Mouse (Mus musculus) stomach, embryonic 16.5 days (tissue): ENCODE measurements around the gene 1700013F07Rik. TPM values are rescaled to one million over a fixed set of nuclear protein-coding genes. Genes with fewer than 3 reads are reported as not detected.

Source experiments
- ATAC-seq: fragments of 200-750 bp; cut with Nextera tagmentation; 2 replicates; pipeline ENCODE4 v1.8.0; 2017; ENCODE audit warnings: moderate number of reproducible peaks, moderate TSS enrichment; ENCODE audit not compliant: insufficient read depth, low FRiP score
- H3K27ac ChIP-seq: fragments of 300-500 bp; sonication (generic); 2 replicates; pipeline ENCODE4 v1.5.1; 2014; ENCODE audit warnings: low read length
- H3K27me3 ChIP-seq: fragments of 300-500 bp; sonication (generic); 2 replicates; pipeline ENCODE4 v1.6.1; 2014; ENCODE audit warnings: low read length, control low read depth, mixed read lengths; ENCODE audit not compliant: control insufficient read depth, insufficient read depth
- H3K36me3 ChIP-seq: fragments of 300-500 bp; sonication (generic); 2 replicates; pipeline ENCODE4 v1.6.1; 2014; ENCODE audit warnings: low read length; ENCODE audit not compliant: control insufficient read depth, insufficient read depth
- H3K4me1 ChIP-seq: fragments of 300-500 bp; sonication (generic); 2 replicates; pipeline ENCODE4 v1.6.1; 2014; ENCODE audit warnings: low read length, control low read depth, mixed read lengths; ENCODE audit not compliant: control insufficient read depth, insufficient read depth
- H3K4me2 ChIP-seq: fragments of 300-500 bp; sonication (generic); 2 replicates; pipeline ENCODE4 v1.6.1; 2014; ENCODE audit warnings: low read depth, low read length, mixed read lengths
- H3K4me3 ChIP-seq: fragments of 300-500 bp; sonication (generic); replicated peaks from 2 replicates; pipeline ENCODE4 v1.5.1; 2014; ENCODE audit warnings: mild to moderate bottlenecking, low read length
- H3K9ac ChIP-seq: fragments of 300-500 bp; sonication (generic); 2 replicates; pipeline ENCODE4 v1.6.1; 2014; ENCODE audit warnings: low read length
- H3K9me3 ChIP-seq: fragments of 300-500 bp; sonication (generic); replicated peaks from 2 replicates; pipeline ENCODE4 v1.6.1; 2016; ENCODE audit warnings: low read length, control low read depth; ENCODE audit not compliant: control insufficient read depth
- WGBS: fragments of 180-500 bp; shearing (Covaris S2); extraction: QIAGEN DNeasy Blood & Tissue Kit; methylation state at CpG from one replicate; pipeline ENCODE4 v1.1.7; 2014; 5-methylcytosine and 5-hydroxymethylcytosine counted together
- microRNA-seq: library from miRNA; unstranded; fragments of <30 nt; microRNA quantifications from one replicate; pipeline ENCODE4, GENCODE M21; 2016
- polyA plus RNA-seq: library from polyadenylated mRNA; unstranded; fragments of >200 nt; fragmentation: Nextera tagmentation; extraction: Ambion mirVana; gene quantifications from 2 replicates; pipeline ENCODE4 v1.2.1, GENCODE M21; 2015

Gene 1700013F07Rik
- polyA plus RNA-seq, 1 experiment from 2014 or later: not detected

- Histone ChIP-seq H3K27ac (no peak overlapping the region; the same call in 1 of the 2 replicates), H3K9ac (no peak overlapping the region), H3K4me1 (no peaks in the 10 kb centered on the region), H3K4me2 (no peak overlapping the region), H3K4me3 (no peak overlapping the region), H3K36me3 (peaks cover 2% of the 10 kb centered on the region; the same call in 1 of the 2 replicates), H3K27me3 (no peaks in the 10 kb centered on the region), H3K9me3 (no peaks in the 10 kb centered on the region)
- no peak for ATAC-seq
- WGBS: 71% methylated on average over 4 of the region's 4 CpGs
These were observed 50.6 kb downstream of the 1700013F07Rik start for GRCm38 (mm10) chr3:108584580-108584979.

GRCm38 (mm10) chr3:108588446-108588845 is 54.5 kb downstream of the 1700013F07Rik start:
- Histone ChIP-seq H3K36me3 (no peaks in the 10 kb centered on the region), H3K9ac (no peak overlapping the region), H3K27ac (no peak overlapping the region), H3K4me1 (peaks cover 4% of the 10 kb centered on the region), H3K9me3 (no peaks in the 10 kb centered on the region), H3K4me3 (no peak overlapping the region), H3K4me2 (no peak overlapping the region), H3K27me3 (no peaks in the 10 kb centered on the region)
- no peak for ATAC-seq
- WGBS: 44% methylated on average over 2 of the region's 2 CpGs

- ATAC-seq: peak; percentile 100
- Histone ChIP-seq H3K9ac (peak within 1 kb of the TSS; percentile 77), H3K27me3 (no peaks in the 10 kb centered on the region), H3K27ac (peak within 1 kb of the TSS; percentile 68), H3K9me3 (no peaks in the 10 kb centered on the region), H3K4me1 (peaks cover 4% of the 10 kb centered on the region), H3K4me2 (peak within 1 kb of the TSS; percentile 99), H3K36me3 (no peaks in the 10 kb centered on the region), H3K4me3 (peak within 1 kb of the TSS; percentile 81)
- WGBS: 4% methylated on average over 44 of the region's 44 CpGs
These were observed 57.0 kb downstream of the 1700013F07Rik start, which contains the start of gene Wdr47 for GRCm38 (mm10) chr3:108590786-108591529. Wdr47 (plus strand) TSS chr3:108591279.

- peaks cover 4% of the 10 kb centered on the region for H3K4me1 ChIP-seq
- H3K27ac ChIP-seq: peak overlapping the region; percentile 68
- H3K36me3 ChIP-seq: no peaks in the 10 kb centered on the region
- no peak; the same call in 1 of the 2 replicates for ATAC-seq
- WGBS: under 1% methylated on average over 61 of the region's 61 CpGs
- peak overlapping the region; percentile 99 for H3K4me2 ChIP-seq
- no peaks in the 10 kb centered on the region for H3K27me3 ChIP-seq
- H3K4me3 ChIP-seq: peak overlapping the region; percentile 81
- no peaks in the 10 kb centered on the region for H3K9me3 ChIP-seq
- peak overlapping the region; percentile 77 for H3K9ac ChIP-seq
These were observed 57.9 kb downstream of the 1700013F07Rik start for GRCm38 (mm10) chr3:108591530-108592522.

Small RNAs within 50 kb of the gene (microRNA-seq; reads per million reads assigned to microRNA genes)
- not detected for gene Gm22860

Other genes starting within 250 kb of the 1700013F07Rik start
- not detected in 2 replicates for gene Mybphl, start 169.2 kb upstream of the 1700013F07Rik start, polyA plus RNA-seq
- gene Psrc1, start 150.3 kb upstream of the 1700013F07Rik start, polyA plus RNA-seq: 35.6 and 36.7 TPM in 2 replicates
- 14.4 and 17.4 TPM in 2 replicates for gene Celsr2, start 118.6 kb upstream of the 1700013F07Rik start, polyA plus RNA-seq
- gene Sars, start 88.9 kb upstream of the 1700013F07Rik start, polyA plus RNA-seq: 144 and 146 TPM in 2 replicates
- 35.4 and 36.3 TPM in 2 replicates for gene 5330417C22Rik, start 2.4 kb downstream of the 1700013F07Rik start, polyA plus RNA-seq
- gene Tmem167b, start 28.3 kb downstream of the 1700013F07Rik start, polyA plus RNA-seq: 45.6 and 47.3 TPM in 2 replicates
- gene Taf13, start 37.5 kb downstream of the 1700013F07Rik start, polyA plus RNA-seq: 47.1 and 47.7 TPM in 2 replicates
- 14.3 and 14.9 TPM in 2 replicates for gene Wdr47, start 57.1 kb downstream of the 1700013F07Rik start, polyA plus RNA-seq
- gene Clcc1, start 119.8 kb downstream of the 1700013F07Rik start, polyA plus RNA-seq: 74.3 and 81.4 TPM in 2 replicates
- gene Gpsm2, start 188.2 kb downstream of the 1700013F07Rik start, polyA plus RNA-seq: 51.3 and 57.7 TPM in 2 replicates
- gene Aknad1, start 205.5 kb downstream of the 1700013F07Rik start, polyA plus RNA-seq: 0.49 and 0.97 TPM in 2 replicates